Mouse (Mus musculus) MEL (cell line): ENCODE measurements around the gene Pus3. TPM values are rescaled to one million over a fixed set of nuclear protein-coding genes. Genes with fewer than 3 reads are reported as not detected.

Experiments
- DNase-seq: peaks from one replicate; pipeline ENCODE4 v3.0.0; 2011; ENCODE audit warnings: low read depth, low spot score
- H3K27ac ChIP-seq: 2 replicates; pipeline ENCODE4 v1.5.1; 2012; ENCODE audit warnings: low read depth, mild to moderate bottlenecking, control low read depth, low read length, moderate library complexity; ENCODE audit not compliant: control insufficient read depth
- H3K27me3 ChIP-seq, 2 experiments: fragments of 150-350 bp in 1 of 2; sonication (generic) in 1 of 2; 2 replicates each; pipeline ENCODE4 v1.6.1; 2012; ENCODE audit warnings: low read length in 2 of 2, mild to moderate bottlenecking in 2 of 2, improper control_type of control experiment in 1 of 2, moderate library complexity in 1 of 2; ENCODE audit not compliant: insufficient read depth in 2 of 2, control insufficient read depth in 1 of 2
- H3K36me3 ChIP-seq, 2 experiments: 2 replicates each; pipeline ENCODE4 v1.6.1; 2012 to 2014; ENCODE audit warnings: low read length in 2 of 2, improper control_type of control experiment in 1 of 2, inconsistent platforms in 1 of 2, mild to moderate bottlenecking in 1 of 2; ENCODE audit not compliant: insufficient read depth in 2 of 2, control insufficient read depth in 1 of 2
- H3K4me1 ChIP-seq, 2 experiments: fragments of 150-350 bp in 1 of 2; sonication (generic) in 1 of 2; 2 replicates each; pipeline ENCODE4 v1.6.1; 2012; ENCODE audit warnings: low read length in 2 of 2, improper control_type of control experiment in 1 of 2, mild to moderate bottlenecking in 1 of 2; ENCODE audit not compliant: insufficient read depth in 2 of 2, control insufficient read depth in 1 of 2
- H3K4me3 ChIP-seq, 2 experiments: fragments of 150-350 bp in 1 of 2; sonication (generic) in 1 of 2; 2 replicates each; pipeline ENCODE4 v1.5.1; 2012; ENCODE audit warnings: low read depth in 2 of 2, low read length in 2 of 2, mild to moderate bottlenecking in 2 of 2, moderate library complexity in 2 of 2, control low read depth in 1 of 2, improper control_type of control experiment in 1 of 2; ENCODE audit not compliant: control insufficient read depth in 1 of 2, insufficient read depth in 1 of 2
- H3K79me2 ChIP-seq: 2 replicates; pipeline ENCODE4 v1.6.1; 2012; ENCODE audit warnings: mild to moderate bottlenecking, low read length, moderate library complexity; ENCODE audit not compliant: control insufficient read depth, poor library complexity, insufficient read depth
- H3K9ac ChIP-seq: 2 replicates; pipeline ENCODE4 v1.6.1; 2012; ENCODE audit warnings: low read depth, mild to moderate bottlenecking, control low read depth, low read length, moderate library complexity; ENCODE audit not compliant: control insufficient read depth, poor library complexity, severe bottlenecking
- H3K9me3 ChIP-seq: fragments of 150-350 bp; sonication (generic); replicated peaks from 2 replicates; pipeline ENCODE4 v1.6.1; 2012; ENCODE audit warnings: mild to moderate bottlenecking, low read length, improper control_type of control experiment, moderate library complexity; ENCODE audit not compliant: insufficient read depth
- CHD1 ChIP-seq: IDR thresholded peaks from 2 replicates; pipeline ENCODE4 v1.6.1; 2012; ENCODE audit warnings: low read depth, mild to moderate bottlenecking, inconsistent platforms, low read length, improper control_type of control experiment
- CHD2 ChIP-seq: IDR thresholded peaks from 2 replicates; pipeline ENCODE4 v1.6.1; 2011; ENCODE audit warnings: low read length, improper control_type of control experiment
- CTCF ChIP-seq, 3 experiments: IDR thresholded peaks in 2 of 3; conservative IDR thresholded peaks in 1 of 3; 2 replicates each; pipeline ENCODE4 v1.5.1; 2011 to 2012; ENCODE audit warnings: low read length in 3 of 3, low read depth in 2 of 3, mild to moderate bottlenecking in 2 of 3, improper control_type of control experiment in 1 of 3, inconsistent platforms in 1 of 3, mixed read lengths in 1 of 3, moderate library complexity in 1 of 3; ENCODE audit not compliant: control insufficient read depth in 1 of 3, insufficient read depth in 1 of 3, poor library complexity in 1 of 3, severe bottlenecking in 1 of 3
- E2F4 ChIP-seq: IDR thresholded peaks from 2 replicates; pipeline ENCODE4 v1.6.1; 2011; ENCODE audit warnings: low read depth, low read length, improper control_type of control experiment, borderline replicate concordance
- EP300 ChIP-seq, 2 experiments: IDR thresholded peaks; 2 replicates each; pipeline ENCODE4 v1.6.1; 2011; ENCODE audit warnings: improper control_type of control experiment in 2 of 2, low read length in 2 of 2, low read depth in 1 of 2, mild to moderate bottlenecking in 1 of 2
- ETS1 ChIP-seq: IDR thresholded peaks from 2 replicates; pipeline ENCODE4 v1.6.1; 2012; ENCODE audit warnings: low read depth, mild to moderate bottlenecking, inconsistent platforms, low read length, improper control_type of control experiment, moderate library complexity
- GABPA ChIP-seq: IDR thresholded peaks from 2 replicates; pipeline ENCODE4 v1.6.1; 2012; ENCODE audit warnings: low read depth, mild to moderate bottlenecking, inconsistent platforms, low read length, improper control_type of control experiment, moderate library complexity
- HCFC1 ChIP-seq: IDR thresholded peaks from 2 replicates; pipeline ENCODE4 v1.6.1; 2012; ENCODE audit warnings: low read depth, mild to moderate bottlenecking, inconsistent platforms, low read length, improper control_type of control experiment, moderate library complexity
- KAT2A ChIP-seq: conservative IDR thresholded peaks from 2 replicates; pipeline ENCODE4 v1.6.1; 2012; ENCODE audit warnings: low read depth, low read length, improper control_type of control experiment, inconsistent platforms
- MAX ChIP-seq: IDR thresholded peaks from 2 replicates; pipeline ENCODE4 v1.6.1; 2011; ENCODE audit warnings: low read length, improper control_type of control experiment
- MAZ ChIP-seq: IDR thresholded peaks from 2 replicates; pipeline ENCODE4 v1.6.1; 2012; ENCODE audit warnings: low read depth, mild to moderate bottlenecking, inconsistent platforms, low read length, improper control_type of control experiment
- MEF2A ChIP-seq: IDR thresholded peaks from 2 replicates; pipeline ENCODE4 v1.6.1; 2014; ENCODE audit warnings: low read depth, mild to moderate bottlenecking, inconsistent platforms, low read length, improper control_type of control experiment; ENCODE audit not compliant: poor library complexity, insufficient replicate concordance, severe bottlenecking; ENCODE audit errors: extremely low read depth
- MYB ChIP-seq: IDR thresholded peaks from 2 replicates; pipeline ENCODE4 v1.6.1; 2011; ENCODE audit warnings: mild to moderate bottlenecking, low read depth, low read length, improper control_type of control experiment
- NELFE ChIP-seq: IDR thresholded peaks from 2 replicates; pipeline ENCODE4 v1.6.1; 2011; ENCODE audit warnings: low read depth, low read length, improper control_type of control experiment
- POLR2AphosphoS2 ChIP-seq: IDR thresholded peaks from 2 replicates; pipeline ENCODE4 v1.6.1; 2011; ENCODE audit warnings: low read length, improper control_type of control experiment
- POLR2AphosphoS5 ChIP-seq: IDR thresholded peaks from 2 replicates; pipeline ENCODE4 v1.6.1; 2012; ENCODE audit warnings: low read depth, borderline replicate concordance, mild to moderate bottlenecking, inconsistent platforms, low read length, moderate library complexity, mixed read lengths
- RAD21 ChIP-seq: IDR thresholded peaks from 2 replicates; pipeline ENCODE4 v1.6.1; 2011; ENCODE audit warnings: mild to moderate bottlenecking, low read depth, low read length, improper control_type of control experiment
- RCOR1 ChIP-seq: IDR thresholded peaks from 2 replicates; pipeline ENCODE4 v1.6.1; 2012; ENCODE audit warnings: low read depth, mild to moderate bottlenecking, inconsistent platforms, low read length, improper control_type of control experiment
- SIN3A ChIP-seq: IDR thresholded peaks from 2 replicates; pipeline ENCODE4 v1.6.1; 2012; ENCODE audit warnings: low read length, improper control_type of control experiment, inconsistent platforms
- SMC3 ChIP-seq: IDR thresholded peaks from 2 replicates; pipeline ENCODE4 v1.6.1; 2011; ENCODE audit warnings: low read depth, low read length, improper control_type of control experiment
- TBP ChIP-seq: IDR thresholded peaks from 2 replicates; pipeline ENCODE4 v1.8.0; 2011; ENCODE audit warnings: low read depth, low read length, improper control_type of control experiment
- UBTF ChIP-seq: IDR thresholded peaks from 2 replicates; pipeline ENCODE4 v1.6.1; 2012; ENCODE audit warnings: low read depth, mild to moderate bottlenecking, inconsistent platforms, low read length, improper control_type of control experiment, moderate library complexity, borderline replicate concordance; ENCODE audit not compliant: insufficient read depth
- USF2 ChIP-seq, 2 experiments: IDR thresholded peaks; 2 replicates each; pipeline ENCODE4 v1.6.1; 2011 to 2012; ENCODE audit warnings: improper control_type of control experiment in 2 of 2, low read length in 2 of 2, borderline replicate concordance in 1 of 2, inconsistent platforms in 1 of 2, low read depth in 1 of 2, mild to moderate bottlenecking in 1 of 2; ENCODE audit not compliant: insufficient read depth in 1 of 2
- ZC3H11A ChIP-seq: IDR thresholded peaks from 2 replicates; pipeline ENCODE4 v1.6.1; 2012; ENCODE audit warnings: low read depth, mild to moderate bottlenecking, inconsistent platforms, low read length, improper control_type of control experiment
- polyA plus RNA-seq, 2 experiments: library from polyadenylated mRNA; stranded (reverse) in 1 of 2; unstranded in 1 of 2; fragments of >175 nt in 1 of 2; fragments of >200 nt in 1 of 2; gene quantifications; 2 replicates each; pipeline versions ENCODE4 v1.2.1 to v1.2.4; 2012; ENCODE audit warnings: low replicate concordance in 2 of 2, low read depth in 1 of 2; ENCODE audit not compliant: insufficient read length in 2 of 2, insufficient read depth in 1 of 2, missing spikeins in 1 of 2
- total RNA-seq: library from RNA; depleted of rRNA; stranded (reverse); fragments of 300-350 nt; gene quantifications from 2 replicates; pipeline ENCODE4 v1.2.3, GENCODE M21; 2012

The Pus3 gene
- total and polyA plus RNA-seq, 3 experiments, result 15.8 to 23.8 TPM; not detected in 1

DNA sequence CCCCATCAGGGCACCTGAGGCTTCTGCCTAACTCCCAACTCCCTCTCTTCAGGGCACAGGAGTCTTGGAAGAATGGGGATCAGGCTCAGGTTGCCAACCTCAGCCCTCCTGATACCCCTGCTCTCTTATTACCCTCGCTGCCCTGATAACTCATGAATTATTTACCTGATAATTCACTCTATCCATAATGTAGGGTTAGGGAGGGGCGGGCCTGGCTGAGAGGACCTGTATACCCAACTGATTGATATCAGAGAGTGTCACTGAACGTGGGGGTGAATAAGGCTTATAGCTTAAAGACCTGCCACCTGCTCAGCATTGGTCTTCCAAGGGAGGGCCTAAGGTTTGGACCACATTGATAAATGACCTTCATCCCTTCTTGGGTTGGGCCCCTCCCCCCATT, 40.2 kb upstream of the Pus3 start, which contains the start of gene Gm1113:
Gene Gm1113 (minus strand): TSS at position 101 of the 400 bp plus-strand sequence.
- DNase-seq, result no peak
- H3K27ac ChIP-seq, result no peak within 1 kb of the TSS
- TF ChIP-seq NELFE (no peak), CHD1 (no peak), TBP (no peak), POLR2AphosphoS5 (no peak), USF2 (IDR thresholded peaks at IDR 0.05; ENCODE audit: borderline replicate concordance in 1 of 2, insufficient read depth in 1 of 2, low read depth in 1 of 2, low read length in 2 of 2) (no peak), CTCF (IDR thresholded peaks at IDR 0.05 in 2 of 3, conservative IDR thresholded peaks at IDR 0.05 in 1 of 3; ENCODE audit: control insufficient read depth in 1 of 3, insufficient read depth in 1 of 3, low read depth in 2 of 3, low read length in 3 of 3, poor library complexity in 1 of 3, severe bottlenecking in 1 of 3) (no peak), E2F4 (no peak), MAZ (no peak), GABPA (no peak), RAD21 (no peak), MAX (no peak), SIN3A (no peak), CHD2 (no peak), ZC3H11A (no peak), MEF2A (no peak), ETS1 (no peak), KAT2A (no peak), HCFC1 (no peak)
- H3K9ac ChIP-seq, result no peak within 1 kb of the TSS
- no peaks in the 10 kb centered on the region for H3K9me3 ChIP-seq
- no peaks in the 10 kb centered on the region for H3K36me3 ChIP-seq
- H3K79me2 ChIP-seq, result no peaks in the 10 kb centered on the region
- H3K27me3 ChIP-seq, result peaks cover 3 to 8% of the 10 kb centered on the region in 2 experiments; a peak in 3 of 4 replicates
- H3K4me3 ChIP-seq, result no peak within 1 kb of the TSS
- no peaks in the 10 kb centered on the region for H3K4me1 ChIP-seq

DNA sequence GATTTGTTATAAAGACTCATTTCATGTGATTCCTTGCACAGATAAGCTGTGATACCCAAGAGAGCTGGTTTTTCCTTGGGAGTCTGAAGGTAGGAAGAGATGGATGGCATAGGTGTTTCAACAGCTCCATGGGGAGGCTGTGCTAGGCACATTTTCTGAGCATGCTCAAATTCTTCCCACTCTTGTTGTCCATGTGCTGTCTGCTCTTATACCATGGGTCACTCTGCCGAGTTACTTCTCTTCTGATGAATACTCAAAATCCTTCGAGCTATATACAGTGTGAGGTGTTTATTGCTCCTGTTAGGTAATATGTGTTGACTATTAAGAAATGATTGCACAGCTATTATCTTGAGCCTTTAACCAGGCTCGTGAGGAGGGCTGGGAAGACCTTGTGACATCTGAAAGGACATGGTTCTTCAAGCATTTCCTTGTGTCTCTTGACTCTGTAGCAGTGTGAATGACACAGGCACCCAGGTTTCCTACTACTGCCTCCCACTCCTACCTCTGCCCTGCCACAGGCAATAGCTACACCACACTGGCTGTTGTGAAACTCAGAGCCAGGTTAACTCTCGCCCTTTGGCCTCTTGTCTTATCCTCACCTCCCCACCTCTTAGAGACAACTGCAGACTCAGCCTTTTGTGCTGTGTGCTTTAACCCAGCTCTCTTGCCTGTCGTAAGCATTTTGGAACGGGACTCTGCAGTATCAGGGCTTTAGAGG, 37.6 kb upstream of the Pus3 start:
- DNase-seq, result no peak
- Histone ChIP-seq H3K79me2 (no peaks in the 10 kb centered on the region), H3K4me3 (no peak overlapping the region), H3K4me1 (no peaks in the 10 kb centered on the region), H3K9me3 (no peaks in the 10 kb centered on the region), H3K27me3 (peaks cover 3 to 4% of the 10 kb centered on the region in 2 experiments; a peak in 3 of 4 replicates), H3K9ac (no peak overlapping the region), H3K36me3 (no peaks in the 10 kb centered on the region), H3K27ac (no peak overlapping the region)
- no peak for TF ChIP-seq TBP
- TF ChIP-seq RCOR1, result no peak
- no peak for TF ChIP-seq MYB
- no peak for TF ChIP-seq UBTF
- TF ChIP-seq SMC3, result no peak
- no peak for TF ChIP-seq ETS1
- TF ChIP-seq POLR2AphosphoS5, result no peak
- TF ChIP-seq EP300 (IDR thresholded peaks at IDR 0.05; ENCODE audit: low read depth in 1 of 2, low read length in 2 of 2), result no peak
- no peak for TF ChIP-seq POLR2AphosphoS2
- TF ChIP-seq KAT2A, result no peak
- TF ChIP-seq USF2 (IDR thresholded peaks at IDR 0.05; ENCODE audit: borderline replicate concordance in 1 of 2, insufficient read depth in 1 of 2, low read depth in 1 of 2, low read length in 2 of 2), result no peak
- TF ChIP-seq ZC3H11A, result no peak
